Comparison of ENCODE assay signal across 8 mouse cellular contexts in the genomic region with DNA sequence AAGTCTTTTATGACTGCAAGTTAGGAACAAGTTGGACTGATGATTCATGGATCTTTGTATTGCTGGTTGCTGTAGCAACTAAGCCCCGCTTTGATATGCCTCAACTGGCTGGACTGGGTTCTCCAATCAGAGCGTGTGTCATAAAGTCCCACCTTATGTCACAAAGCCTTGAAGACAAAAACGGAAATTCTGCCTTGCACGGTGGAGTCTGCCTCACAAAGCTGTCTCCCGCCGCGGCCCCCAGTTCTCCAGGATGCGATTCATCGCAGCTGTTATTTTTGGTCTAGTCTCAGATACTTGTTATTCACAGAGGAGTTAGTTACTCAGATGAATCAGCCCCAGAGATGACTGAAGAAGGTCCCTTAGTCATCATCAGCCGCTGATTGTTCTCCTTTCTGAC. TPM values are rescaled to one million over a fixed set of nuclear protein-coding genes. Genes with fewer than 3 reads are reported as not detected.
A peak's percentile ranks its signal among the peaks of the same experiment; 100 is the strongest.
DNase-seq lines count a peak whose midpoint lies in the region; ATAC-seq lines count a peak whose summit lies in the region.

No protein-coding gene starts in this region.

- no peaks in the 10 kb centered on the region for H3K9me3 ChIP-seq in kidney, embryonic 16.5 days (ENCODE audit: low read length)

- H3K36me3 ChIP-seq in kidney, embryonic 16.5 days (ENCODE audit: insufficient read depth, low read length), result no peaks in the 10 kb centered on the region

- H3K4me1 ChIP-seq in kidney, embryonic 16.5 days (ENCODE audit: insufficient read depth, low read length), result peaks cover 3% of the 10 kb centered on the region; the same call in 1 of the 2 replicates

- no peaks in the 10 kb centered on the region for H3K27me3 ChIP-seq in kidney, embryonic 16.5 days (ENCODE audit: insufficient read depth, low read length)

- intact Hi-C loops in heart, postnatal 10 days (cut with DNase I), result no loop called here
- intact Hi-C loops in left cerebral cortex, postnatal 14 days (cut with DNase I), result no loop called here

- H3K9ac ChIP-seq in kidney, embryonic 16.5 days (replicated peaks; ENCODE audit: low read length), result no peak overlapping the region

- DNase-seq in kidney, adult 8-10 months, result no peak
- peak; percentile 33 to 53 for DNase-seq in adrenal gland, adult 18-20 months (ENCODE audit: low spot score in 2 of 2)
- peak; percentile 42 to 48 for DNase-seq in heart, postnatal 10 days
- DNase-seq in left cerebral cortex, postnatal 14 days (ENCODE audit: low spot score in 2 of 2), result peak; percentile 79 to 90
- no peak for DNase-seq in lung, postnatal 10 days
- no peak for DNase-seq in cerebellum, adult 18-20 months

- peak; percentile 39; the same call in 1 of the 2 replicates for ATAC-seq in kidney, embryonic 16.5 days (ENCODE audit: low FRiP score, low TSS enrichment)
- ATAC-seq in activated CD4-positive, CD25-positive, alpha-beta regulatory T cell, adult 4 months, result no peak

- no peak overlapping the region for H3K4me3 ChIP-seq in kidney, embryonic 16.5 days (ENCODE audit: low read length)

- 57% methylated on average over 10 of the region's 10 CpGs for WGBS in kidney, embryonic 16.5 days

- H3K27ac ChIP-seq in kidney, embryonic 16.5 days (ENCODE audit: low read length), result no peak overlapping the region

- H3K4me2 ChIP-seq in kidney, embryonic 16.5 days (replicated peaks; ENCODE audit: low read depth, low read length), result no peak overlapping the region

RNA-seq across cellular contexts. Expression of gene Ociad2, which starts 3.5 kb away (rescaled TPM):
- polyA plus RNA-seq in kidney, embryonic 16.5 days (2015; fragmentation: Nextera tagmentation; extraction: Ambion mirVana), result 11.4 and 11.8 TPM in 2 replicates
- 10 to 100 TPM; 28.9 to 29.3 TPM for total RNA-seq in adrenal gland, adult 18-20 months (2021)
- 1 to 10 TPM; 8.5 to 9.6 TPM for total RNA-seq in heart, postnatal 10 days (2021)
- total RNA-seq in left cerebral cortex, postnatal 14 days (2021), result 100 to 1,000 TPM in 1 of 2 experiments, 10 to 100 TPM in 1; 88.3 to 110 TPM
- 1 to 10 TPM in 1 of 2 experiments, under 1 TPM in 1; 0.73 to 1.2 TPM for polyA plus RNA-seq in activated CD4-positive, CD25-positive, alpha-beta regulatory T cell, adult 4 months (2017; shearing (Covaris generic))

RNA-seq across cellular contexts. Expression of gene Ociad1, which starts 51.7 kb away (rescaled TPM):
- polyA plus RNA-seq in kidney, embryonic 16.5 days (2015; fragmentation: Nextera tagmentation; extraction: Ambion mirVana), result 244 and 281 TPM in 2 replicates
- 100 to 1,000 TPM; 245 to 250 TPM for total RNA-seq in adrenal gland, adult 18-20 months (2021)
- total RNA-seq in heart, postnatal 10 days (2021), result 100 to 1,000 TPM; 264 TPM
- 100 to 1,000 TPM; 389 to 400 TPM for total RNA-seq in left cerebral cortex, postnatal 14 days (2021)
- polyA plus RNA-seq in activated CD4-positive, CD25-positive, alpha-beta regulatory T cell, adult 4 months (2017; shearing (Covaris generic)), result 100 to 1,000 TPM; 128 to 159 TPM

Comparison
In these comparisons a context has a peak if more than half of its experiments do, and no peak if none do; other contexts are left out.
1. DNase-seq: peak in adrenal gland, adult 18-20 months (2 of 2), heart, postnatal 10 days (2 of 2) and left cerebral cortex, postnatal 14 days (2 of 2); none in kidney, adult 8-10 months (0 of 2), lung, postnatal 10 days (single experiment) and cerebellum, adult 18-20 months (0 of 2).